ENCODE assay signal across 11 mouse cellular contexts in the genomic region with DNA sequence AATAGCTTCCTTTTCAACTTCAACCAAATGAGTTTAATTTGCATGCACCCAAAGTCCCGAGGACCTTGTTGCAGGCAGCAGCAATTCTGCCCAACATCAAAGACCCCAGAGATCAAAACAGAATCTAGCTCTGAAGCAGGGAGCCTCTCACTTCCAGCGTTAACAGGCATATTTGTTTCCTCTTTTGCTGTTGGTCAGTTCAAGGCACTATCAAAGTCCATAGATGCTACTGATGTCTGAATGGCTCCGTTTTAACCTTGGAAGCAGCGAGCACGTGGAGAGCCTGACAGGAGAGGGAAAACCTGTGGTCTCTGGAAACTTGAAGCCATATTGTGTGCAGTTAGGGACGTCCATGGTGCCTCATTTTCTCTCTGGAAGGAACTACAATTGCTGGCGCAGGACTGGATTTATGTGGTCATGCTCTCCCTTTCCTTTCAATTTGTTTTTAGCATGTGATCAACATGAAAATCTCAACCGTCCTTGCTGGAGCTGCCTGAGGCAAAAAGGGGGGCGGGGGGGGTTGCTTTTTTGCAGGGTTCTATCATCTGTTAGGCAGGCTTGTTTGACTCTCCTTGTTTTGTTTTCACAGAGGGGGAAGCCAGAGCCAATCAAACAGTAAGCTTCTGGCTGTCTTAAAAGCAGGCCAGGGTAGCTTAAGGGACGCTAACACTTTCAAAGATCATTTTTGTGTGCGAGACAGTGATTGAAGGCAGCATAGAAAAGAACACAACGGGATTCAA.
DNase-seq lines count a peak whose midpoint lies in the region; ATAC-seq lines count a peak whose summit lies in the region.
"Had no signal": no experiment of that assay in that cellular context is flagged by ENCODE, and none has a peak within 500 bp of the region (broad histone marks: within the 10 kb centered on the region; RNA-seq: fewer than 3 reads in every experiment).

No protein-coding gene starts in this region.

- peak; percentile 10 to 19 for DNase-seq in cerebellum, postnatal 10 days
- DNase-seq in cerebellum, adult 11 months = no peak
- DNase-seq in MN1 (ENCODE audit: low spot score) = peak; percentile 6
- DNase-seq in gastrocnemius, postnatal 4 days (ENCODE audit: low spot score in 2 of 2) = no peak
- DNase-seq in layer of hippocampus, adult 18-20 months (ENCODE audit: low spot score in 2 of 2) = no peak
- DNase-seq: heart, adult 2 months; thymus, adult 2 months had no signal

- peak overlapping the region; percentile 14 for H3K9ac ChIP-seq in forebrain, embryonic 15.5 days (replicated peaks)
- H3K9ac ChIP-seq in midbrain, embryonic 13.5 days (replicated peaks) = peak overlapping the region; percentile 19; the same call in 1 of the 2 replicates

- H3K27me3 ChIP-seq in forebrain, embryonic 15.5 days = no peaks in the 10 kb centered on the region
- H3K27me3 ChIP-seq in midbrain, embryonic 13.5 days = no peaks in the 10 kb centered on the region

- H3K4me3 ChIP-seq in forebrain, embryonic 15.5 days = peak overlapping the region; percentile 21
- H3K4me3 ChIP-seq in midbrain, embryonic 13.5 days (replicated peaks) = peak overlapping the region; percentile 17; the same call in 1 of the 2 replicates
- H3K4me3 ChIP-seq: heart, adult 2 months had no signal

- H3K27ac ChIP-seq in forebrain, embryonic 15.5 days (replicated peaks) = peak overlapping the region; percentile 83
- peak overlapping the region; percentile 83 for H3K27ac ChIP-seq in midbrain, embryonic 13.5 days
- H3K27ac ChIP-seq: heart, adult 2 months; macrophage had no signal

- peak overlapping the region; percentile 38 for H3K4me2 ChIP-seq in forebrain, embryonic 15.5 days (replicated peaks)
- H3K4me2 ChIP-seq in midbrain, embryonic 13.5 days (replicated peaks) = peak overlapping the region; percentile 43

- peak; percentile 89 for ATAC-seq in forebrain, embryonic 15.5 days (replicated peaks)
- ATAC-seq in midbrain, embryonic 13.5 days = peak; percentile 95
- no peak for ATAC-seq in megakaryocyte progenitor cell, adult 5-6 weeks (replicated peaks; ENCODE audit: poor library complexity)

- no peaks in the 10 kb centered on the region for H3K9me3 ChIP-seq in forebrain, embryonic 15.5 days
- no peaks in the 10 kb centered on the region for H3K9me3 ChIP-seq in midbrain, embryonic 13.5 days

- H3K4me1 ChIP-seq in forebrain, embryonic 15.5 days = peaks cover 21% of the 10 kb centered on the region
- H3K4me1 ChIP-seq in midbrain, embryonic 13.5 days (replicated peaks) = peaks cover 27% of the 10 kb centered on the region

- WGBS in forebrain, embryonic 15.5 days = 2% methylated on average over 12 of the region's 12 CpGs
- 7% methylated on average over 12 of the region's 12 CpGs for WGBS in midbrain, embryonic 13.5 days

- no peaks in the 10 kb centered on the region for H3K36me3 ChIP-seq in forebrain, embryonic 15.5 days
- no peaks in the 10 kb centered on the region for H3K36me3 ChIP-seq in midbrain, embryonic 13.5 days

Comparison
In these comparisons a context has a peak if more than half of its experiments do, and no peak if none do; other contexts are left out.
1. DNase-seq: peak in cerebellum, postnatal 10 days (2 of 2) and MN1 (single experiment); none in cerebellum, adult 11 months (single experiment), gastrocnemius, postnatal 4 days (0 of 2) and layer of hippocampus, adult 18-20 months (0 of 2).